Mouse (Mus musculus): Measurements from ENCODE around the gene S1pr4.

- TF ChIP-seq EP300 (IDR thresholded peaks at IDR 0.05; ENCODE audit: insufficient read depth, low read depth, low read length) (no peak), CTCF (IDR thresholded peaks at IDR 0.05) (no peak), POLR2A (IDR thresholded peaks at IDR 0.05; ENCODE audit: insufficient read depth, low read depth, low read length) (no peak)
Measured at GRCm38 (mm10) chr10:81466066-81466465, 33.9 kb downstream of the S1pr4 start.
